In genomic region chr15:78960088-78960487, GRCm38 (mm10) we compare ENCODE assay signal across 12 mouse cellular contexts. TPM values are rescaled to one million over a fixed set of nuclear protein-coding genes. Genes with fewer than 3 reads are reported as not detected.
DNase-seq lines count a peak whose midpoint lies in the region; ATAC-seq lines count a peak whose summit lies in the region.
"Had no signal": no experiment of that assay in that cellular context is flagged by ENCODE, and none has a peak within 500 bp of the region (broad histone marks: within the 10 kb centered on the region; RNA-seq: fewer than 3 reads in every experiment).

No protein-coding gene starts in this region.

- DNase-seq in limb, embryonic 10.5 days (ENCODE audit: low spot score) = no peak
- DNase-seq in adipocyte (ENCODE audit: low spot score) = peak; percentile 83
- DNase-seq in heart, adult 8-10 months (ENCODE audit: low spot score) = peak; percentile 57
- no peak for DNase-seq in kidney, postnatal 25 days
- no peak for DNase-seq in kidney, adult 18-20 months
- DNase-seq in midbrain, embryonic 14.5 days = no peak
- DNase-seq: cerebellum, postnatal 25 days; thymus, postnatal 4 days had no signal

- peaks cover 50% of the 10 kb centered on the region for H3K36me3 ChIP-seq in limb, embryonic 13.5 days
- H3K36me3 ChIP-seq in limb, embryonic 10.5 days = peaks cover 83% of the 10 kb centered on the region
- H3K36me3 ChIP-seq in stomach, embryonic 16.5 days (ENCODE audit: control insufficient read depth, insufficient read depth, low read length) = no peaks in the 10 kb centered on the region
- H3K36me3 ChIP-seq in midbrain, embryonic 14.5 days (ENCODE audit: control insufficient read depth, insufficient read depth, low read length) = peaks cover 72% of the 10 kb centered on the region

- 83% methylated on average over 4 of the region's 4 CpGs for WGBS in limb, embryonic 13.5 days
- 74% methylated on average over 4 of the region's 4 CpGs for WGBS in limb, embryonic 10.5 days
- 58% methylated on average over 4 of the region's 4 CpGs for WGBS in stomach, embryonic 16.5 days
- 84% methylated on average over 4 of the region's 4 CpGs for WGBS in midbrain, embryonic 14.5 days

- no peaks in the 10 kb centered on the region for H3K27me3 ChIP-seq in limb, embryonic 13.5 days
- no peaks in the 10 kb centered on the region for H3K27me3 ChIP-seq in limb, embryonic 10.5 days (ENCODE audit: low read depth, poor library complexity, severe bottlenecking)
- no peaks in the 10 kb centered on the region for H3K27me3 ChIP-seq in stomach, embryonic 16.5 days (ENCODE audit: control insufficient read depth, insufficient read depth, low read length)
- no peaks in the 10 kb centered on the region for H3K27me3 ChIP-seq in midbrain, embryonic 14.5 days (ENCODE audit: control insufficient read depth, insufficient read depth, low read length)
- H3K27me3 ChIP-seq: neural tube, embryonic 13.5 days had no signal

- H3K9me3 ChIP-seq in limb, embryonic 13.5 days = no peaks in the 10 kb centered on the region
- H3K9me3 ChIP-seq in limb, embryonic 10.5 days (replicated peaks) = no peaks in the 10 kb centered on the region
- no peaks in the 10 kb centered on the region for H3K9me3 ChIP-seq in stomach, embryonic 16.5 days (replicated peaks; ENCODE audit: control insufficient read depth, low read length)
- H3K9me3 ChIP-seq in midbrain, embryonic 14.5 days (ENCODE audit: control insufficient read depth, low read length) = no peaks in the 10 kb centered on the region
- H3K9me3 ChIP-seq: neural tube, embryonic 13.5 days had no signal

- peaks cover 28% of the 10 kb centered on the region for H3K4me1 ChIP-seq in limb, embryonic 13.5 days
- peaks cover 19% of the 10 kb centered on the region for H3K4me1 ChIP-seq in limb, embryonic 10.5 days
- peaks cover 8% of the 10 kb centered on the region; the same call in 1 of the 2 replicates for H3K4me1 ChIP-seq in stomach, embryonic 16.5 days (ENCODE audit: control insufficient read depth, insufficient read depth, low read length)
- no peaks in the 10 kb centered on the region for H3K4me1 ChIP-seq in midbrain, embryonic 14.5 days (ENCODE audit: control insufficient read depth, insufficient read depth, low read length)

- H3K4me3 ChIP-seq in limb, embryonic 13.5 days = no peak overlapping the region
- no peak overlapping the region for H3K4me3 ChIP-seq in limb, embryonic 10.5 days
- H3K4me3 ChIP-seq in stomach, embryonic 16.5 days (replicated peaks; ENCODE audit: low read length) = no peak overlapping the region
- H3K4me3 ChIP-seq in midbrain, embryonic 14.5 days (replicated peaks; ENCODE audit: low read depth, low read length) = no peak overlapping the region
- H3K4me3 ChIP-seq: neural tube, embryonic 13.5 days had no signal

- ATAC-seq in limb, embryonic 13.5 days (ENCODE audit: low FRiP score, low read depth) = no peak
- ATAC-seq in stomach, embryonic 16.5 days (ENCODE audit: insufficient read depth, low FRiP score) = peak; percentile 72; the same call in 1 of the 2 replicates
- ATAC-seq in midbrain, embryonic 14.5 days (ENCODE audit: low FRiP score, low TSS enrichment) = no peak
- ATAC-seq: inflammation-experienced regulatory T-cells, adult 6 months had no signal

- H3K4me2 ChIP-seq in limb, embryonic 13.5 days (replicated peaks) = no peak overlapping the region
- H3K4me2 ChIP-seq in stomach, embryonic 16.5 days (ENCODE audit: low read depth, low read length) = no peak overlapping the region; the same call in 1 of the 2 replicates
- no peak overlapping the region for H3K4me2 ChIP-seq in midbrain, embryonic 14.5 days (ENCODE audit: low read length)
- H3K4me2 ChIP-seq: neural tube, embryonic 13.5 days had no signal

- H3K27ac ChIP-seq in limb, embryonic 13.5 days = no peak overlapping the region
- H3K27ac ChIP-seq in limb, embryonic 10.5 days = no peak overlapping the region
- no peak overlapping the region for H3K27ac ChIP-seq in stomach, embryonic 16.5 days (ENCODE audit: low read length)
- H3K27ac ChIP-seq in midbrain, embryonic 14.5 days (replicated peaks; ENCODE audit: low read depth, low read length) = no peak overlapping the region
- H3K27ac ChIP-seq: neural tube, embryonic 13.5 days had no signal

- 0 out of 2 replicates have a peak overlapping the region, but pooled peaks have one; percentile 13 for H3K9ac ChIP-seq in limb, embryonic 13.5 days
- H3K9ac ChIP-seq in stomach, embryonic 16.5 days (ENCODE audit: low read length) = no peak overlapping the region
- no peak overlapping the region for H3K9ac ChIP-seq in midbrain, embryonic 14.5 days (replicated peaks; ENCODE audit: low read length)
- H3K9ac ChIP-seq: neural tube, embryonic 13.5 days had no signal

RNA-seq across cellular contexts. Expression of gene Triobp, which starts 12.6 kb away (rescaled TPM):
- 42.0 and 50.2 TPM in 2 replicates for polyA plus RNA-seq in limb, embryonic 13.5 days (2015; fragmentation: Nextera tagmentation; extraction: Ambion mirVana)
- polyA plus RNA-seq in limb, embryonic 10.5 days (2016; fragmentation: Nextera tagmentation; extraction: Ambion mirVana) = 47.9 and 54.6 TPM in 2 replicates
- 10 to 100 TPM; 30.2 to 31.3 (median 31.0) TPM for total RNA-seq in heart, adult 8-10 months (2022)
- polyA plus RNA-seq in stomach, embryonic 16.5 days (2015; fragmentation: Nextera tagmentation; extraction: Ambion mirVana) = 54.2 and 63.6 TPM in 2 replicates
- polyA plus RNA-seq in midbrain, embryonic 14.5 days (2014; fragmentation: Nextera tagmentation; extraction: Ambion mirVana) = 42.5 and 46.5 TPM in 2 replicates

RNA-seq across cellular contexts. Expression of gene Nol12, which starts 25.4 kb away (rescaled TPM):
- polyA plus RNA-seq in limb, embryonic 13.5 days (2015; fragmentation: Nextera tagmentation; extraction: Ambion mirVana) = 55.7 and 60.0 TPM in 2 replicates
- polyA plus RNA-seq in limb, embryonic 10.5 days (2016; fragmentation: Nextera tagmentation; extraction: Ambion mirVana) = 70.6 and 84.9 TPM in 2 replicates
- 10 to 100 TPM; 14.7 to 17.9 (median 17.1) TPM for total RNA-seq in heart, adult 8-10 months (2022)
- 45.6 and 46.9 TPM in 2 replicates for polyA plus RNA-seq in stomach, embryonic 16.5 days (2015; fragmentation: Nextera tagmentation; extraction: Ambion mirVana)
- 61.0 and 70.8 TPM in 2 replicates for polyA plus RNA-seq in midbrain, embryonic 14.5 days (2014; fragmentation: Nextera tagmentation; extraction: Ambion mirVana)

RNA-seq across cellular contexts. Expression of gene Lgals1, which starts 33.6 kb away (rescaled TPM):
- 1,866 and 1,947 TPM in 2 replicates for polyA plus RNA-seq in limb, embryonic 13.5 days (2015; fragmentation: Nextera tagmentation; extraction: Ambion mirVana)
- 292 and 458 TPM in 2 replicates for polyA plus RNA-seq in limb, embryonic 10.5 days (2016; fragmentation: Nextera tagmentation; extraction: Ambion mirVana)
- total RNA-seq in heart, adult 8-10 months (2022) = 100 to 1,000 TPM; 175 to 339 (median 222) TPM
- 1,528 and 1,531 TPM in 2 replicates for polyA plus RNA-seq in stomach, embryonic 16.5 days (2015; fragmentation: Nextera tagmentation; extraction: Ambion mirVana)
- polyA plus RNA-seq in midbrain, embryonic 14.5 days (2014; fragmentation: Nextera tagmentation; extraction: Ambion mirVana) = 13.8 and 101 TPM in 2 replicates

RNA-seq across cellular contexts. Expression of gene Pdxp, which starts 46.4 kb away (rescaled TPM):
- polyA plus RNA-seq in limb, embryonic 13.5 days (2015; fragmentation: Nextera tagmentation; extraction: Ambion mirVana) = 19.1 and 20.3 TPM in 2 replicates
- 37.1 and 40.8 TPM in 2 replicates for polyA plus RNA-seq in limb, embryonic 10.5 days (2016; fragmentation: Nextera tagmentation; extraction: Ambion mirVana)
- total RNA-seq in heart, adult 8-10 months (2022) = 1 to 10 TPM in 2 of 4 experiments, under 1 TPM in 2; 0.69 to 1.0 (median 0.88) TPM
- 5.1 and 5.9 TPM in 2 replicates for polyA plus RNA-seq in stomach, embryonic 16.5 days (2015; fragmentation: Nextera tagmentation; extraction: Ambion mirVana)
- 111 and 147 TPM in 2 replicates for polyA plus RNA-seq in midbrain, embryonic 14.5 days (2014; fragmentation: Nextera tagmentation; extraction: Ambion mirVana)

Comparison
In these comparisons a context has a peak if more than half of its experiments do, and no peak if none do; other contexts are left out.
1. DNase-seq: peak in adipocyte (single experiment) and heart, adult 8-10 months (single experiment); none in limb, embryonic 10.5 days (single experiment), kidney, postnatal 25 days (0 of 2), kidney, adult 18-20 months (single experiment) and midbrain, embryonic 14.5 days (single experiment).